ENCODE assay signal across 11 mouse cellular contexts in the genomic region with DNA sequence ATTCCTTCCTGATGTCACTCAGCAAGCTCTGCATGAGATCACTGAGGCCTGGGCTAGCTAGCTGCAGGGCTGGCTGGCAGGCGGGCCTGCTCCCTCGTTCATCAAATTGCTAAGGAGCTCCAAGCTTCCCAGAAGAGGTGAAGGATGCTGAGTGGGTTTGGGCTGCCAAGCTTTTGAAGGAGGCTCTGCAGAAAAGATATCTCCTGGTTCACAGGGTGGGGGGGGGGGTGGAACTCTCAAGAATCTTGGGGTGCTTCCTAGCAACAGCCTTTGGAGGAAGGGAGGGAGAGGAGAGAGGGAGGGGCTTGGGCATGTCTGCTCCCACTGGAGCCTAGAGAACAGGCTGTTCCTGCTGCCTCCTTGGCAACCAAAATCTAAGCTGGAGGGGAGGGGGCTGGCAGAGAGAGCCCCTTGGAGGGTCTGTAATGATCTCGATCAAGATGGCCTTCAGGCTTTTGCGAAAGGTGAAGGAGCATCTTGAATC. TPM values are rescaled to one million over a fixed set of nuclear protein-coding genes. Genes with fewer than 3 reads are reported as not detected.
DNase-seq lines count a peak whose midpoint lies in the region; ATAC-seq and TF ChIP-seq lines count a peak whose summit lies in the region.
"Had no signal": no experiment of that assay in that cellular context is flagged by ENCODE, and none has a peak within 500 bp of the region (broad histone marks: within the 10 kb centered on the region; RNA-seq: fewer than 3 reads in every experiment).

No protein-coding gene starts in this region.

- TF ChIP-seq CTCF in olfactory bulb, adult 2 months (IDR thresholded peaks at IDR 0.05; ENCODE audit: insufficient read depth, low read depth, low read length): no peak

- intact Hi-C loops in left cerebral cortex, postnatal 14 days (cut with DNase I): no loop called here

- TF ChIP-seq POLR2A in olfactory bulb, adult 2 months (IDR thresholded peaks at IDR 0.05; ENCODE audit: insufficient read depth, low read depth, low read length): 0 out of 2 replicates have a peak, but pooled peaks have one; percentile 24

- H3K4me2 ChIP-seq in heart, embryonic 12.5 days: no peak overlapping the region
- H3K4me2 ChIP-seq in forebrain, embryonic 14.5 days (ENCODE audit: low read length): peak overlapping the region; percentile 21; the same call in 1 of the 2 replicates
- H3K4me2 ChIP-seq in kidney, embryonic 15.5 days: no peak overlapping the region

- no peak for ATAC-seq in heart, embryonic 12.5 days (ENCODE audit: insufficient number of reproducible peaks, low FRiP score)
- ATAC-seq in forebrain, embryonic 14.5 days: peak; percentile 24; the same call in 1 of the 2 replicates
- no peak for ATAC-seq in kidney, embryonic 15.5 days (replicated peaks; ENCODE audit: low FRiP score)

- no peak overlapping the region for H3K4me3 ChIP-seq in heart, embryonic 12.5 days
- H3K4me3 ChIP-seq in forebrain, embryonic 14.5 days (ENCODE audit: low read depth, low read length): no peak overlapping the region
- peak overlapping the region; percentile 30 for H3K4me3 ChIP-seq in olfactory bulb, adult 2 months (ENCODE audit: insufficient read depth, low read depth, low read length)
- no peak overlapping the region for H3K4me3 ChIP-seq in kidney, embryonic 15.5 days (replicated peaks)

- no peaks in the 10 kb centered on the region for H3K27me3 ChIP-seq in heart, embryonic 12.5 days (replicated peaks)
- no peaks in the 10 kb centered on the region for H3K27me3 ChIP-seq in forebrain, embryonic 14.5 days (replicated peaks; ENCODE audit: control insufficient read depth, insufficient read depth, low read length)
- no peaks in the 10 kb centered on the region for H3K27me3 ChIP-seq in kidney, embryonic 15.5 days

- peaks cover 7% of the 10 kb centered on the region for H3K9me3 ChIP-seq in heart, embryonic 12.5 days (replicated peaks)
- no peaks in the 10 kb centered on the region; the same call in 1 of the 2 replicates for H3K9me3 ChIP-seq in forebrain, embryonic 14.5 days (replicated peaks; ENCODE audit: control insufficient read depth, low read length)
- peaks cover 5% of the 10 kb centered on the region for H3K9me3 ChIP-seq in kidney, embryonic 15.5 days (replicated peaks)

- H3K27ac ChIP-seq in heart, embryonic 12.5 days (ENCODE audit: poor library complexity, severe bottlenecking): no peak overlapping the region
- H3K27ac ChIP-seq in forebrain, embryonic 14.5 days (ENCODE audit: low read depth, low read length): peak overlapping the region; percentile 87
- peak overlapping the region; percentile 98 for H3K27ac ChIP-seq in olfactory bulb, adult 2 months (ENCODE audit: insufficient read depth, low read depth, low read length)
- no peak overlapping the region for H3K27ac ChIP-seq in kidney, embryonic 15.5 days

- DNase-seq in heart, postnatal 4 days: no peak
- DNase-seq in forebrain, embryonic 14.5 days (ENCODE audit: low spot score): peak; percentile 85
- peak; percentile 73 to 90 for DNase-seq in left cerebral cortex, postnatal 14 days (ENCODE audit: low spot score in 2 of 2)
- DNase-seq in adrenal gland, adult (ENCODE audit: inconsistent age in 2 of 2, low spot score in 1 of 2): no peak
- no peak for DNase-seq in Muller cell, postnatal 12 days (ENCODE audit: inconsistent ontology term)
- DNase-seq: embryo, embryonic 11 days had no signal

- 46% methylated on average over 4 of the region's 4 CpGs for WGBS in heart, embryonic 12.5 days
- WGBS in forebrain, embryonic 14.5 days: 23% methylated on average over 4 of the region's 4 CpGs
- 14% methylated on average over 4 of the region's 4 CpGs for WGBS in olfactory bulb, adult 2 months
- whole genome bisulfite sequencing in kidney, embryonic 15.5 days: 56% methylated on average over 4 of the region's 4 CpGs

- no peaks in the 10 kb centered on the region for H3K36me3 ChIP-seq in heart, embryonic 12.5 days
- H3K36me3 ChIP-seq in forebrain, embryonic 14.5 days (ENCODE audit: control insufficient read depth, insufficient read depth, low read length): no peaks in the 10 kb centered on the region
- H3K36me3 ChIP-seq in kidney, embryonic 15.5 days: no peaks in the 10 kb centered on the region

- 0 out of 2 replicates have a peak overlapping the region, but pooled peaks have one; percentile 0 for H3K9ac ChIP-seq in heart, embryonic 12.5 days
- H3K9ac ChIP-seq in forebrain, embryonic 14.5 days (ENCODE audit: low read length): peak overlapping the region; percentile 29; the same call in 1 of the 2 replicates
- no peak overlapping the region for H3K9ac ChIP-seq in kidney, embryonic 15.5 days

- H3K4me1 ChIP-seq in heart, embryonic 12.5 days (replicated peaks): peaks cover 33% of the 10 kb centered on the region
- peaks cover 28% of the 10 kb centered on the region for H3K4me1 ChIP-seq in forebrain, embryonic 14.5 days (ENCODE audit: control insufficient read depth, insufficient read depth, low read length)
- peaks cover 21% of the 10 kb centered on the region for H3K4me1 ChIP-seq in olfactory bulb, adult 2 months (ENCODE audit: control insufficient read depth, insufficient read depth, low read length)
- H3K4me1 ChIP-seq in kidney, embryonic 15.5 days: peaks cover 32% of the 10 kb centered on the region

RNA-seq across cellular contexts. Expression of a gene that starts 2.0 kb away (rescaled TPM):
- 27.0 and 29.8 TPM in 2 replicates for polyA plus RNA-seq in heart, embryonic 12.5 days (2016; fragmentation: Nextera tagmentation; extraction: Ambion mirVana)
- total RNA-seq in heart, postnatal 4 days (2021): 100 to 1,000 TPM; 171 to 183 TPM
- 164 and 199 TPM in 2 replicates for polyA plus RNA-seq in forebrain, embryonic 14.5 days (2014; fragmentation: Nextera tagmentation; extraction: Ambion mirVana)
- total RNA-seq in left cerebral cortex, postnatal 14 days (2021): 1,000 to 10,000 TPM in 1 of 2 experiments, 100 to 1,000 TPM in 1; 962 to 1,004 TPM
- 251 and 495 TPM in 2 replicates for polyA plus RNA-seq in olfactory bulb, adult 2 months (2012; ENCODE audit: insufficient read depth, insufficient read length, low replicate concordance, missing spikeins)
- 21.7 and 26.9 TPM in 2 replicates for polyA plus RNA-seq in kidney, embryonic 15.5 days (2015; fragmentation: Nextera tagmentation; extraction: Ambion mirVana)

RNA-seq across cellular contexts. Expression of a gene that starts 9.2 kb away (rescaled TPM):
- polyA plus RNA-seq in heart, embryonic 12.5 days (2016; fragmentation: Nextera tagmentation; extraction: Ambion mirVana): 45.9 and 48.1 TPM in 2 replicates
- 10 to 100 TPM; 51.7 to 52.3 TPM for total RNA-seq in heart, postnatal 4 days (2021)
- polyA plus RNA-seq in forebrain, embryonic 14.5 days (2014; fragmentation: Nextera tagmentation; extraction: Ambion mirVana): 76.0 and 85.9 TPM in 2 replicates
- 100 to 1,000 TPM in 1 of 2 experiments, 10 to 100 TPM in 1; 96.3 to 114 TPM for total RNA-seq in left cerebral cortex, postnatal 14 days (2021)
- polyA plus RNA-seq in olfactory bulb, adult 2 months (2012; ENCODE audit: insufficient read depth, insufficient read length, low replicate concordance, missing spikeins): not detected in 2 replicates
- polyA plus RNA-seq in kidney, embryonic 15.5 days (2015; fragmentation: Nextera tagmentation; extraction: Ambion mirVana): 58.2 and 64.7 TPM in 2 replicates

RNA-seq across cellular contexts. Expression of a gene that starts 36.7 kb away (rescaled TPM):
- polyA plus RNA-seq in heart, embryonic 12.5 days (2016; fragmentation: Nextera tagmentation; extraction: Ambion mirVana): 6.4 TPM in 2 replicates
- total RNA-seq in heart, postnatal 4 days (2021): 10 to 100 TPM; 26.3 to 27.6 TPM
- 2.2 and 3.1 TPM in 2 replicates for polyA plus RNA-seq in forebrain, embryonic 14.5 days (2014; fragmentation: Nextera tagmentation; extraction: Ambion mirVana)
- 10 to 100 TPM; 82.0 to 85.4 TPM for total RNA-seq in left cerebral cortex, postnatal 14 days (2021)
- polyA plus RNA-seq in olfactory bulb, adult 2 months (2012; ENCODE audit: insufficient read depth, insufficient read length, low replicate concordance, missing spikeins): not detected in 2 replicates
- polyA plus RNA-seq in kidney, embryonic 15.5 days (2015; fragmentation: Nextera tagmentation; extraction: Ambion mirVana): 2.0 and 2.3 TPM in 2 replicates

RNA-seq across cellular contexts. Expression of a gene that starts 37.4 kb away (rescaled TPM):
- not detected in 2 replicates for polyA plus RNA-seq in heart, embryonic 12.5 days (2016; fragmentation: Nextera tagmentation; extraction: Ambion mirVana)
- not detected for total RNA-seq in heart, postnatal 4 days (2021)
- polyA plus RNA-seq in forebrain, embryonic 14.5 days (2014; fragmentation: Nextera tagmentation; extraction: Ambion mirVana): not detected in 2 replicates
- not detected for total RNA-seq in left cerebral cortex, postnatal 14 days (2021)
- polyA plus RNA-seq in olfactory bulb, adult 2 months (2012; ENCODE audit: insufficient read depth, insufficient read length, low replicate concordance, missing spikeins): not detected in 2 replicates
- polyA plus RNA-seq in kidney, embryonic 15.5 days (2015; fragmentation: Nextera tagmentation; extraction: Ambion mirVana): 0.23 TPM in 1 of 2 replicates, not detected in the other
- total RNA-seq: left cerebral cortex, adult 18-20 months had no signal
- polyA plus RNA-seq: heart, postnatal 0 days had no signal

RNA-seq across cellular contexts. Expression of a gene that starts 56.1 kb away (rescaled TPM):
- polyA plus RNA-seq in heart, embryonic 12.5 days (2016; fragmentation: Nextera tagmentation; extraction: Ambion mirVana): 184 and 190 TPM in 2 replicates
- 100 to 1,000 TPM; 138 to 140 TPM for total RNA-seq in heart, postnatal 4 days (2021)
- polyA plus RNA-seq in forebrain, embryonic 14.5 days (2014; fragmentation: Nextera tagmentation; extraction: Ambion mirVana): 121 and 144 TPM in 2 replicates
- 100 to 1,000 TPM; 128 to 134 TPM for total RNA-seq in left cerebral cortex, postnatal 14 days (2021)
- polyA plus RNA-seq in olfactory bulb, adult 2 months (2012; ENCODE audit: insufficient read depth, insufficient read length, low replicate concordance, missing spikeins): not detected in 2 replicates
- polyA plus RNA-seq in kidney, embryonic 15.5 days (2015; fragmentation: Nextera tagmentation; extraction: Ambion mirVana): 262 and 280 TPM in 2 replicates

Comparison
In these comparisons a context has a peak if more than half of its experiments do, and no peak if none do; other contexts are left out.
1. H3K27ac ChIP-seq: peak in forebrain, embryonic 14.5 days (single experiment) and olfactory bulb, adult 2 months (single experiment); none in heart, embryonic 12.5 days (single experiment) and kidney, embryonic 15.5 days (single experiment).
2. DNase-seq: peak in forebrain, embryonic 14.5 days (single experiment) and left cerebral cortex, postnatal 14 days (2 of 2); none in heart, postnatal 4 days (single experiment), adrenal gland, adult (0 of 2) and Muller cell, postnatal 12 days (single experiment).